Mouse (Mus musculus): Measurements from ENCODE around the gene Cnnm3. TPM values are rescaled to one million over a fixed set of nuclear protein-coding genes. Genes with fewer than 3 reads are reported as not detected.

Gene Cnnm3
- polyA plus RNA-seq, 1 experiment from 2014 or later, result 4.6 TPM

DNA sequence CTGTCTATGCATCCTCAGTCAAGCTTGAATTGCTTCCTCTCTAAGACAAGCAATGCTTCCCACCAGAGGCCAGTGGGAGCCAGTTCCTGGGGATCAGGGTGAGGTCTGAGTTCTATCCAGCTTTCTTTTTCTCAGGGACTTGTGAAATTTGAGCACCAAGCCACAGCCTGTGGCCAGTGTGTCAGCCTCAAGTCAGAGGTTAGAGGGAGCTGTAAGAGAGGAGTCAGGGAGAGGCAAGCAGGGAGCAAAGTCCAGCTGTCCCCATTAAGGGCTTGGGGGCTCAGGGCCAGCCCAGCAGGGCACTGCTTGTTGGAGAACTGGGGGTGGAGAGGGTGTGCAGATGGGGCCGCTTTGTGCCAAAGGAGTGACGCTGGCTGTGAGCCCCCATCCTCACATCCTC is 51.5 kb downstream of the Cnnm3 start:
- Histone ChIP-seq H3K27ac (no peak overlapping the region), H3K4me3 (no peak overlapping the region), H3K9ac (no peak overlapping the region), H3K4me2 (replicated peaks) (no peak overlapping the region), H3K9me3 (replicated peaks) (no peaks in the 10 kb centered on the region), H3K36me3 (no peaks in the 10 kb centered on the region), H3K4me1 (peaks cover 27% of the 10 kb centered on the region), H3K27me3 (peaks cover 5% of the 10 kb centered on the region; the same call in 1 of the 2 replicates)
- no peak for ATAC-seq (ENCODE audit: low FRiP score)
- WGBS, result 60% methylated on average over 2 of the region's 2 CpGs

DNA sequence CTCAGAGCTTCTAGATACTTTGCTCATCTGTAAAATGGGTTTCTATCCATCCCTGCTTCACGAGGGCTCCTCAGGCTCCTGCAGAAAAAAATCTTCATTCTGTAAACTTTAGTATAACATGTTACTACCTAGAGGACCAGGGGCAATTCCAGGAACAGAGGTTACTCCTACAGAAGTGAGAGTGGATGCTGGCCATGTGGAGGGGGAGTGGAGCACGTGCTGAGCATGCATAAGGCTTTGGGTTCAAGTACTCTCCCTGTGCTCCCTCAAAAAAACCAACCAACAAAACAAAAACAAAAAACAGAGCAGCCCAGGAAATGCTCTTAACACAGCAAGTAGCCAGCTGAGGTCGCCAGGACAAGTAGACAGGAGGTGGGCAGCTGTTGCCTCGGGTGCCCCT is 52.0 kb downstream of the Cnnm3 start:
- H3K4me3 ChIP-seq, result no peak overlapping the region
- no peak overlapping the region for H3K27ac ChIP-seq
- H3K36me3 ChIP-seq, result no peaks in the 10 kb centered on the region
- no peak overlapping the region for H3K4me2 ChIP-seq (replicated peaks)
- no peak overlapping the region for H3K9ac ChIP-seq
- H3K9me3 ChIP-seq (replicated peaks), result no peaks in the 10 kb centered on the region
- ATAC-seq (ENCODE audit: low FRiP score), result no peak
- H3K4me1 ChIP-seq, result peaks cover 23% of the 10 kb centered on the region
- WGBS, result 69% methylated on average over 4 of the region's 4 CpGs
- H3K27me3 ChIP-seq, result peaks cover 5% of the 10 kb centered on the region; the same call in 1 of the 2 replicates

DNA sequence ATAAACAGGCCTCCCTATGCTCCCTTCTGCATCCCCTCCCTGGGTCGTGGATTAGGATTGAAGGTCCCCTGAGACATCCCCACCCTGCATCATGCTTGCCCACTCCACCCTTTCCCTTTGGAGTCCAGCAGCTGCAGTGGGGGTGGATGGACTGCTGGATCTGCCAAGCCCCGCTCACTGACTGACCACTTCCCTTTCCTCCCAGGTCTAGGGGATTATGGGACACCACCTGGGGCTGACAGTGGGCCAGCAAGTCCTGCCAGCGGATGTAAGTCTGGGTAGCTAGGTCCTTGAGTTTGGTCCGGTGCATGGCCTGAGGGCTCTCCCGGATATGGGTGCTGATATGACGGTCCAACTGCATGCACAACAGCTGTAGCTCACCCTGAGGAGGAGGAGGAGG is 52.4 kb downstream of the Cnnm3 start:
- H3K9me3 ChIP-seq (replicated peaks), result no peaks in the 10 kb centered on the region
- no peak for ATAC-seq (ENCODE audit: low FRiP score)
- 82% methylated on average over 6 of the region's 6 CpGs for WGBS
- H3K9ac ChIP-seq, result no peak overlapping the region
- H3K36me3 ChIP-seq, result no peaks in the 10 kb centered on the region
- H3K4me1 ChIP-seq, result peaks cover 19% of the 10 kb centered on the region
- no peak overlapping the region for H3K27ac ChIP-seq
- no peak overlapping the region for H3K4me2 ChIP-seq (replicated peaks)
- H3K4me3 ChIP-seq, result no peak overlapping the region
- peaks cover 5% of the 10 kb centered on the region; the same call in 1 of the 2 replicates for H3K27me3 ChIP-seq

DNA sequence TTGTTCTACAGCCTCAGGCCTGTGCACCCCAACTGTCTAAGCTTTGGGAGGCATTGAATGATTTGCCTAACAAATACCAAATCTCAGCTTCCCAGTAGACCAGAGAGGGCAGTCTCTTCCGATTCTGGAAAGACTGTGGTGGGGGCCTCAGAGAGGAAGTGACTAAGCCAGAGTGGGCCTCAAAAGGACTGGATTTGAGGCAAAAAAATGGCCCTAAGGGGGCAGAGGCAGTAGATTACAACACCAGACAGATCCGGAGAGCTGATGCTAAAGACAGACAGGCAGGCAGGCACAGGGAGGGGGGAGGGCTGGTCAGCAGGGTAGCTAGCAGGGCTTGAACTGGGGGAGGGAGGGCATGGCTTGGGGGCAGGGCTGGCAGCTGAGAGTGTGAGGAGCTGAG is 54.8 kb downstream of the Cnnm3 start:
- no peak overlapping the region for H3K27ac ChIP-seq
- H3K9me3 ChIP-seq (replicated peaks), result no peaks in the 10 kb centered on the region
- H3K4me1 ChIP-seq, result peaks cover 13% of the 10 kb centered on the region; the same call in 1 of the 2 replicates
- no peak overlapping the region for H3K4me2 ChIP-seq (replicated peaks)
- WGBS, result 16% methylated on average over 2 of the region's 2 CpGs
- peaks cover 3% of the 10 kb centered on the region; the same call in 1 of the 2 replicates for H3K27me3 ChIP-seq
- 0 out of 2 replicates have a peak overlapping the region, but pooled peaks have one; percentile 2 for H3K9ac ChIP-seq
- no peak for ATAC-seq (ENCODE audit: low FRiP score)
- H3K36me3 ChIP-seq, result no peaks in the 10 kb centered on the region
- H3K4me3 ChIP-seq, result no peak overlapping the region

DNA sequence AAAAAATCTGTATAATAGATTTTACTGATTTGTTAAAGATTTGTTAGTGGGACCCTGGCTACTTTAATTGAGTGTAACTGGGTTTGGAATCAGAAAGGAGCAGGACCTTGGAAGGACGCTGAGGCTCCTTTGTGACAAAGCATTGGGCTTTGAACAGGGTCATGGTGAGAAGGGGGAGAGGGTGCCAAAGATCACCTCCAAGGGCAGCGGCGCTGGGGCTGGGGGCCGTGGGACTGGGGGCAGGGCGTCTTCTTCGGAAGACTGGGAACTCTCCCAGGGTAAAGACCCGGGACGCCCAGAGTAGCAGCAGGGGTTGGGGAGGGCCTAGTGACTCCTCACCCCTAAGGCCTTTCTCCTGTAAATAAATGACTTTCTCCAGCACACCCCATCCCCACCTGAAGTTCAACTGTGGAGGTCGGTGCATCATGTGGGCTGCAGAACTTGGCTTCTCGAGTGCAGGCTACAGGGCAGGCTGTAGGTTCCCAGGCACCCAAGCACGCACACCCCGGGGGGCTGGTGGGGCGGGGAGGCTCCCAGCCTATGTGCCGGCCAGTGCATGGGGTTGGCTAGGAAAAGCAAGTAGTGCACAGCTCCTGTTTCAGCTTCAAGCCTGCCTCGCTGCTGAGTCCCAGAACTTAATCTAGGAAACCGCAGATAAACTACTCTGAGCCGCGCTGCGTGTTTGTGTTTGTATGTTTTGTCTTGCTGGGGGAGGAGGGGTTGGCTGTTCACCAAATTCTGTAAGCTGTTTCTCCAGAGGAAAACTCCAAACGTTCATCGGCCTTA is 56.3 kb downstream of the Cnnm3 start:
- no peak for ATAC-seq (ENCODE audit: low FRiP score)
- Histone ChIP-seq H3K27me3 (peaks cover 3% of the 10 kb centered on the region; the same call in 1 of the 2 replicates), H3K27ac (no peak overlapping the region), H3K9me3 (replicated peaks) (no peaks in the 10 kb centered on the region), H3K36me3 (no peaks in the 10 kb centered on the region), H3K4me2 (replicated peaks) (no peak overlapping the region), H3K9ac (no peak overlapping the region), H3K4me3 (no peak overlapping the region), H3K4me1 (peaks cover 13% of the 10 kb centered on the region; the same call in 1 of the 2 replicates)
- WGBS, result 43% methylated on average over 21 of the region's 21 CpGs

DNA sequence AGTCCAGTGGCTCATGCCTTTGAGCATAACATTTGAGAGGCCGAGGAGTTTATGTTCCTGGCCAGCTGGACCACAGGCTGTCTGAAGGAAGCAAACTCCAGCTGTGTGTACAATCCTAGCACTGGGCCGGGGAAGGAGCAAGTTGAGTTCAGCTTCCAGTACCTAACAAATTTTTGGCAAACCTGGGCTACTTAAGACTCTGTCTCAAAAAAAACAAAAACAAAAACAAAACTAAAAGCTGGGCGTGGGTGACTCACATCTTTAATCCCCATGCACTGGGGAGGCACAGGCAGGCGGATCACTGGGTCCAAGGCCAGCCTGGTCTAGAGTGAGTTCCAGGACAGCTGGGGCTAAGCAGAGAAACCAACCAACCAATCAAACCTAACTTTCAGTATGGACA is 57.1 kb downstream of the Cnnm3 start:
- Histone ChIP-seq H3K9ac (no peak overlapping the region), H3K4me1 (peaks cover 12% of the 10 kb centered on the region; the same call in 1 of the 2 replicates), H3K9me3 (replicated peaks) (no peaks in the 10 kb centered on the region), H3K27ac (no peak overlapping the region), H3K4me2 (replicated peaks) (no peak overlapping the region), H3K27me3 (peaks cover 3% of the 10 kb centered on the region; the same call in 1 of the 2 replicates), H3K36me3 (no peaks in the 10 kb centered on the region), H3K4me3 (no peak overlapping the region)
- no peak for ATAC-seq (ENCODE audit: low FRiP score)
- 77% methylated on average over 4 of the region's 4 CpGs for WGBS

DNA sequence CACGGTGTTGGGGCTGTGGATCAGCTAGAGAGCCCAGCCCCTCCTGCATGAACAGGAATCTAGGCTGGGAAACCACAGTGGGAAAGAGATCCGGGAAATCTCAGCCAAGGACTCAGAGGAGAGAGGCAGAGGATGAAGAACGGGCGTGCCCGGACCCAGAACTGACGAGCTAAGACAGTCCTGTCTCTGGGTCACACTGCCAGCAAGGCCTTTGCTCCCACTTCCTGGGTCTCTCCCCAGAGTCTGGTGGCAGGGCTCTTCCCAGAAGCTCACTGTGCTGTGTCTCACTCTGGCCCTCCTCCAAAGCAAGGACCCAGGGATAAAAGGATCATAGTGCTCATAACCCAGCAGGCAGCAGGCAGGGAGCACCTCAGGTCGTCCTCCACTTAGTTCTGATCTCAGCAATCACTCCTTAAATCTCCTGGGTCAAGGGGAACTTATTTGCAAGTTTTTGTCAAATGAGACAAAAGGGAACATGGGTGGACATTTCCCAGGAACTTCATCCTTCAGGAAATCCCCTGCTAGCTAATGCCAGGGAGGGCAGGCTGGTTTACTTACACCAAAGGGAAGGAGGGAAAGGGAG is 58.1 kb downstream of the Cnnm3 start:
- 61% methylated on average over 7 of the region's 7 CpGs for WGBS
- Histone ChIP-seq H3K4me2 (replicated peaks) (no peak overlapping the region), H3K9me3 (replicated peaks) (no peaks in the 10 kb centered on the region), H3K4me1 (peaks cover 15% of the 10 kb centered on the region), H3K27me3 (peaks cover 3% of the 10 kb centered on the region; the same call in 1 of the 2 replicates), H3K9ac (no peak overlapping the region), H3K27ac (peak overlapping the region; percentile 12; the same call in 1 of the 2 replicates), H3K4me3 (no peak overlapping the region), H3K36me3 (no peaks in the 10 kb centered on the region)
- ATAC-seq (ENCODE audit: low FRiP score), result no peak

DNA sequence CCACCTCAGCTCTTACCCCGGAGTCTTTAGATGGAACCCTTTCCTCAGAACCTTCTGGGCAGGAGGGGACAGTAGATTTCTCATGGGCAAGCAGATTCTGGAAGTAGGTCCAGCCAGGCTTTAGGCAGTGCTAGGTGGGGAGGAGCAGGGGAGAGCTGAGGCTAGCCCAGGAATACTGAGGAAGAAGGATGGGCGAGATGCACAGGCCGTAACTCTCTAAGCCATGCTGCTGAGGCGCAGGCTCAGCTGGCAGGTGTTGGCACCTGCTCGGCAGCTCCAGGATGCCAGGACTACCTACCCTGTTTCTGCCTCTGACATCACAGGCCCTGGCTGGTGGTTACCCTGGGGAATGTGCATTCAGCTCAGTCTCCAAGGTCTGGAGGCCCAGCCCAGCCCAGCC is 58.7 kb downstream of the Cnnm3 start:
- H3K4me2 ChIP-seq (replicated peaks), result no peak overlapping the region
- 0 out of 2 replicates have a peak overlapping the region, but pooled peaks have one; percentile 18 for H3K9ac ChIP-seq
- H3K4me1 ChIP-seq, result peaks cover 15% of the 10 kb centered on the region
- H3K4me3 ChIP-seq, result no peak overlapping the region
- no peak for ATAC-seq (ENCODE audit: low FRiP score)
- no peaks in the 10 kb centered on the region for H3K36me3 ChIP-seq
- H3K27me3 ChIP-seq, result peaks cover 3% of the 10 kb centered on the region; the same call in 1 of the 2 replicates
- 86% methylated on average over 5 of the region's 5 CpGs for WGBS
- H3K9me3 ChIP-seq (replicated peaks), result no peaks in the 10 kb centered on the region
- no peak overlapping the region for H3K27ac ChIP-seq

DNA sequence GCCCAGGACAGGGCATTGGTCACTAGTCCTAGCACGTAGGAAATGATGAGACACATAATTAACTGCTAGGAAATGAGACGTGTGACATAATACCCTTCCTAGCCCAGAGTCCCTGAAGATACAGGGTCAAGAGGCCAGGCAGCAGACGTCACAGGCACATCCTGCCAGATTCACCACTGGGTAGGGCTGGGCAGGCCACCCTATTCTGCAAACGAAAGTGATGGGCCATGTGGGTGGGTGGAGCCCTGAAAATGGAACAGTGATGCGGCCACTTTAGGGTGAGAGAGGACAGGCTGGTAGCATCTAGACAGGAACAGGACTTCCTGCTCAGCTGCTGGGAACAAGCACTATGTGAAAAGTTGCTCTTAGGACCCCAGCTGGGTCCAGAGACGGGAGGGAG is 60.0 kb downstream of the Cnnm3 start:
- Histone ChIP-seq H3K27me3 (peaks cover 3% of the 10 kb centered on the region; the same call in 1 of the 2 replicates), H3K4me2 (replicated peaks) (no peak overlapping the region), H3K27ac (no peak overlapping the region), H3K4me1 (peaks cover 14% of the 10 kb centered on the region), H3K9ac (no peak overlapping the region), H3K36me3 (no peaks in the 10 kb centered on the region), H3K4me3 (no peak overlapping the region), H3K9me3 (replicated peaks) (no peaks in the 10 kb centered on the region)
- no peak for ATAC-seq (ENCODE audit: low FRiP score)
- WGBS, result 48% methylated on average over 6 of the region's 6 CpGs

DNA sequence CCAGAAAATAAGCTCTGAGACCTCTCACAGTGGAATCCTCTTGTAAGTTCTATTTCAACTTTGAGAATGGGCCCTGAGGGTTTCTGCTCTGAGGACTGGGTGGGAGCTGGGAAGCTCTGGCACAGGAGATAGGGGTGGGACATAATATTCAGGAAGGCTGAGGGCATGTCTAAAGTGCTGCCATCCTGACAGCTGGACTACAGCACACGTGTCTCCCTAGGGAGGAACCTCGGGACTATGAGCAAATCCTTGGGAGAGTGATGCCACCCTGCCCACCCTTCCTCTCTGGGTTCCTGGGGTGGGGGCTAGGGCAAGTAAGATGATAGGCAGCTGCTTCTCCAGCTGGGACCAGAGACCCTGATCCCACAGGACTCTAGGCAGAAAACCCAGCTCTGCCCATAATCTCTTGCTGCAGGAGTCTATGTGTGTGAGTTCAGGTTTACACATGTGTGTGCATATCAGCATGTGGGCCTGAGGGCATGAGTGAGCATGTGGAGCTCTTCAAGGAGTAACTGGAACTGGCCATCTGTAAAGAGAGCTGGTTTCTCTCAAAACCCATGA is 60.6 kb downstream of the Cnnm3 start:
- no peak for ATAC-seq (ENCODE audit: low FRiP score)
- Histone ChIP-seq H3K27ac (no peak overlapping the region), H3K36me3 (no peaks in the 10 kb centered on the region), H3K9me3 (replicated peaks) (no peaks in the 10 kb centered on the region), H3K27me3 (peaks cover 7% of the 10 kb centered on the region), H3K9ac (no peak overlapping the region), H3K4me1 (peaks cover 15% of the 10 kb centered on the region), H3K4me2 (replicated peaks) (no peak overlapping the region), H3K4me3 (no peak overlapping the region)
- 67% methylated on average over 2 of the region's 2 CpGs for WGBS

DNA sequence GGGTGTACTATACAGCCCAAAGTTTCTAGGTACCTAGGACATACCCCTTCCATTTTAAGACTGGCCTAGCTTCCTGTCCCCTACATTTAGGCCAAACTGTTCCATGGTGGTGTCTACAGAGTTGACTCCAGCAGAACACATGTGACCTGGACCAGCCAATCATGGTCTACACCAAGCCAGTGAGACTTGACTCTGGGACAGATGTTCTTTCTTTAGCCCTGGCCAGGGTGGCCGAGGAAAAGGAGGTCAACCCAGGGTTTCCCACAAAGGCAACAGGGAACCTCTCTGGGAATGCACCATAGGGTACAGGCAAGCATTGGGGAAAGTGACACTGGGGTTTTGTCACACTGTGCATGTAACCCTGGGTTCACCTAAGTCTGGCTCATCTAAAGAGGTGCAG is 61.0 kb downstream of the Cnnm3 start:
- H3K27ac ChIP-seq, result no peak overlapping the region
- peaks cover 15% of the 10 kb centered on the region for H3K4me1 ChIP-seq
- H3K9me3 ChIP-seq (replicated peaks), result no peaks in the 10 kb centered on the region

DNA sequence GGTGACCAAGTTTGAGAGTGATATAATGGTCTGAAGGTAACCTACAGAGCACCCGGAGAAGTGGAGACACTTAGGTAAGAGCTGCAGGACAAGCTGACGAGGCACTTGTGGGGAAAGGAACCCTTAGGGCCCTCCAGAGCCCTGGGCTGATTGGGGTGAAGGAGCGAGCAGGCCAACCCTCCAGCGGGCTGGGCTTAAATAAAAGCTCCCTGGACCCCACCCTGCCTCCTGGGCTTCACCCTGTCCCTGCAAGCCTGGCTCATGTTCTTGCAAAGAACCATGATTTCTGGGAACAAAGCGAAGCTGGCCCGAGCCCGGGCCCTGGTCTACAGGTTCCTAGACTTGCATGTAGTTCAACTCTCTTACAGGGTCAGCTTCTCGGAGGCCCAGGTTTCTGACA is 61.9 kb downstream of the Cnnm3 start:
- Histone ChIP-seq H3K9ac (no peak overlapping the region), H3K4me3 (no peak overlapping the region), H3K4me2 (replicated peaks) (no peak overlapping the region), H3K4me1 (peaks cover 15% of the 10 kb centered on the region), H3K36me3 (no peaks in the 10 kb centered on the region), H3K9me3 (replicated peaks) (no peaks in the 10 kb centered on the region), H3K27ac (no peak overlapping the region), H3K27me3 (peaks cover 13% of the 10 kb centered on the region)
- WGBS, result 77% methylated on average over 8 of the region's 8 CpGs
- no peak for ATAC-seq (ENCODE audit: low FRiP score)

More for the DNA sequence above, 61.0 kb downstream of the Cnnm3 start:
- no peaks in the 10 kb centered on the region for H3K36me3 ChIP-seq
- no peak overlapping the region for H3K9ac ChIP-seq
- no peak for ATAC-seq (ENCODE audit: low FRiP score)
- WGBS, result 70% methylated on average over 1 of the region's 1 CpGs
- H3K4me3 ChIP-seq, result no peak overlapping the region
- no peak overlapping the region for H3K4me2 ChIP-seq (replicated peaks)
- peaks cover 11% of the 10 kb centered on the region for H3K27me3 ChIP-seq
